Mouse (Mus musculus): Measurements from ENCODE around the gene Slfnl1. TPM values are rescaled to one million over a fixed set of nuclear protein-coding genes. Genes with fewer than 3 reads are reported as not detected.

Slfnl1 gene
- total and polyA plus RNA-seq, 2 experiments from 2014 or later, result 0.73 TPM; not detected in 1

DNA sequence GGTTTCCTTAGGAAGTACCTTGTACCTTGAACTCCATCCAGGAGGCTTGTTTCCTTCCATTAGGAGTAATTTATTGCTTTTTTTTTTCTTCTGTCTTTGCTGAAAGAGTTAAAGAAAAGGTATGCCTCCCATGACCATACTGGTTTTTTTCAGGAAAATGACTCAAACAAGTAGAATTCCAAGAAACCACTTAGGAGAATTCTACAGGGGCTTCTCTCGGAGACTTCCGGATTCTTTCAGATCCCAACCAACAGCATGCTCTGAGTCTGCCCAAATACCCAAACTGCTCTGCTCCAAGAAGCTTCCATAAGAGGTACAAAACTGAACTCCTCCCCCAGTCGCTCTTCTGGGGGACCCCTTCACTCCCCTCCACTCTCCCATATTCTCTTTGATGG is 39.0 kb downstream of the Slfnl1 start:
- Histone ChIP-seq H3K36me3 (ENCODE audit: insufficient read depth, low read length) (no peaks in the 10 kb centered on the region), H3K9ac (replicated peaks; ENCODE audit: low read length) (peak overlapping the region; percentile 92), H3K4me2 (ENCODE audit: low read depth, low read length) (peak overlapping the region; percentile 58), H3K27me3 (ENCODE audit: insufficient read depth, low read length) (no peaks in the 10 kb centered on the region), H3K4me3 (ENCODE audit: low read length) (peak overlapping the region; percentile 76), H3K4me1 (ENCODE audit: insufficient read depth, low read length) (peaks cover 16% of the 10 kb centered on the region), H3K27ac (peak overlapping the region; percentile 97), H3K9me3 (ENCODE audit: low read length) (no peaks in the 10 kb centered on the region)
- no peak for TF ChIP-seq CTCF (IDR thresholded peaks at IDR 0.05; ENCODE audit: low read depth)
- 74% methylated on average over 3 of the region's 3 CpGs for WGBS
- ATAC-seq (no peak), DNase-seq (ENCODE audit: low spot score) (no peak)

- peaks cover 16% of the 10 kb centered on the region for H3K4me1 ChIP-seq (ENCODE audit: insufficient read depth, low read length)
- no peak overlapping the region for H3K4me2 ChIP-seq (ENCODE audit: low read depth, low read length)
- no peaks in the 10 kb centered on the region for H3K36me3 ChIP-seq (ENCODE audit: insufficient read depth, low read length)
- no peak overlapping the region for H3K9ac ChIP-seq (replicated peaks; ENCODE audit: low read length)
- no peaks in the 10 kb centered on the region for H3K9me3 ChIP-seq (ENCODE audit: low read length)
- H3K4me3 ChIP-seq (ENCODE audit: low read length), result no peak overlapping the region
- H3K27ac ChIP-seq, result no peak overlapping the region
- DNase-seq (ENCODE audit: low spot score), result no peak
- H3K27me3 ChIP-seq (ENCODE audit: insufficient read depth, low read length), result no peaks in the 10 kb centered on the region
- ATAC-seq, result no peak
- TF ChIP-seq CTCF (IDR thresholded peaks at IDR 0.05; ENCODE audit: low read depth), result no peak
- WGBS, result 74% methylated on average over 3 of the region's 3 CpGs
Observed at GRCm38 (mm10) chr4:120571691-120572090, 39.7 kb downstream of the Slfnl1 start.

DNA sequence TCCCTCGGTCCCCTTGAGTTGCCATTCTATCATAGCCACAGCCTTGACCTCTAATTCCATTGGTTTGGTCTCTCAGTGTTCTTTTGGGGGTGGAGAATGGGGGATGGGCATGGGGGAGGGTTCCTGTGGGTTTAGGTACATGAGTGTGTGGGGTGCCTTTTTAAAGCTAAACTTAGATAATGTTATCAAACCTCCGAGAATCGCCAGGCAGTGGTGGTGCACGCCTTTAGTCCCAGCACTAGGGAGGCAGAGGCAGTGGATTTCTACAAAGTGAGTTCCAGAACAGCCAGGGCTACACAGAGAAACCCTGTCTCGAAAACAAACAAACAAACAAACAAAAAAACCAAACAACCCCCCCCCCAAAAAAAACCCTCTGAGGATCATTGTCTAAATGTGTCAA is 48.9 kb downstream of the Slfnl1 start:
- Histone ChIP-seq H3K27ac (no peak overlapping the region), H3K4me2 (ENCODE audit: low read depth, low read length) (no peak overlapping the region), H3K4me3 (ENCODE audit: low read length) (no peak overlapping the region), H3K9me3 (ENCODE audit: low read length) (no peaks in the 10 kb centered on the region), H3K9ac (replicated peaks; ENCODE audit: low read length) (no peak overlapping the region), H3K36me3 (ENCODE audit: insufficient read depth, low read length) (no peaks in the 10 kb centered on the region), H3K27me3 (ENCODE audit: insufficient read depth, low read length) (no peaks in the 10 kb centered on the region), H3K4me1 (ENCODE audit: insufficient read depth, low read length) (no peaks in the 10 kb centered on the region)
- no peak for DNase-seq (ENCODE audit: low spot score)
- WGBS, result 87% methylated on average over 5 of the region's 5 CpGs
- TF ChIP-seq CTCF (IDR thresholded peaks at IDR 0.05; ENCODE audit: low read depth), result no peak
- no peak for ATAC-seq

DNA sequence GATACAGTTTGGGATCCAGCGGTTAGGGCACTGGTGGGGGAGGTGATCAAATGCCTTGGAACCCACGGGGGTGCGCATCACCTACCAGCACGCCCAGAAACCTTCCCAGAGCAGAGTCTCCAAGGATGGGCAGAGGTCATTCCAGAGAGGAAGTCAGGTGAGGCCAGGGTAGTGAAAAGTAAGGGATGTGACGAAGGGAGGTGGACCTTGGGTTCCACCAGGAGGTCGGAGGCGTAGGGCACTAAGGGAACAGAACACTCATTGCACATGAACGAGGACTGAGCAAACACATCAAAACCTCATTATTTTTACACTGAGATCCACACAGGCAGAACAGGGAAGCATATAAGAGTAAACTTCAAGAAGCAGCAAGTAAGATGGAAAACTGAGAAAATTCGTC is 49.7 kb downstream of the Slfnl1 start:
- no peak overlapping the region for H3K9ac ChIP-seq (replicated peaks; ENCODE audit: low read length)
- 86% methylated on average over 9 of the region's 9 CpGs for WGBS
- H3K27ac ChIP-seq, result no peak overlapping the region
- no peaks in the 10 kb centered on the region for H3K36me3 ChIP-seq (ENCODE audit: insufficient read depth, low read length)
- no peaks in the 10 kb centered on the region for H3K27me3 ChIP-seq (ENCODE audit: insufficient read depth, low read length)
- DNase-seq (ENCODE audit: low spot score) (no peak), ATAC-seq (no peak)
- no peaks in the 10 kb centered on the region for H3K9me3 ChIP-seq (ENCODE audit: low read length)
- TF ChIP-seq CTCF (IDR thresholded peaks at IDR 0.05; ENCODE audit: low read depth), result no peak
- no peak overlapping the region for H3K4me3 ChIP-seq (ENCODE audit: low read length)
- H3K4me1 ChIP-seq (ENCODE audit: insufficient read depth, low read length), result no peaks in the 10 kb centered on the region
- H3K4me2 ChIP-seq (ENCODE audit: low read depth, low read length), result no peak overlapping the region

Other genes with a start within 250 kb of the Slfnl1 start
- 23.8 and 25.1 TPM in 2 replicates for gene Foxo6, start 244.9 kb upstream of the Slfnl1 start, total RNA-seq (2014; rRNA removed)
- gene Foxo6, start 244.9 kb upstream of the Slfnl1 start, polyA plus RNA-seq (2015; fragmentation: Nextera tagmentation; extraction: Ambion mirVana), result 1.2 and 1.3 TPM in 2 replicates
- 36.2 and 65.0 TPM in 2 replicates for gene Scmh1, start 127.0 kb upstream of the Slfnl1 start, total RNA-seq (2014; rRNA removed)
- gene Scmh1, start 127.0 kb upstream of the Slfnl1 start, polyA plus RNA-seq (2015; fragmentation: Nextera tagmentation; extraction: Ambion mirVana), result 51.4 and 52.5 TPM in 2 replicates
- gene Ctps, start 38.0 kb downstream of the Slfnl1 start, total RNA-seq (2014; rRNA removed), result 42.2 and 52.0 TPM in 2 replicates
- gene Ctps, start 38.0 kb downstream of the Slfnl1 start, polyA plus RNA-seq (2015; fragmentation: Nextera tagmentation; extraction: Ambion mirVana), result 61.4 and 65.0 TPM in 2 replicates
- not detected in 2 replicates for gene Gm8439, start 56.5 kb downstream of the Slfnl1 start, total RNA-seq (2014; rRNA removed)
- not detected in 2 replicates for gene Gm8439, start 56.5 kb downstream of the Slfnl1 start, polyA plus RNA-seq (2015; fragmentation: Nextera tagmentation; extraction: Ambion mirVana)
- gene Cited4, start 134.3 kb downstream of the Slfnl1 start, total RNA-seq (2014; rRNA removed), result 11.1 and 11.7 TPM in 2 replicates
- 5.3 and 5.4 TPM in 2 replicates for gene Cited4, start 134.3 kb downstream of the Slfnl1 start, polyA plus RNA-seq (2015; fragmentation: Nextera tagmentation; extraction: Ambion mirVana)
- gene Kcnq4, start 216.4 kb downstream of the Slfnl1 start, total RNA-seq (2014; rRNA removed), result 12.4 and 13.9 TPM in 2 replicates
- gene Kcnq4, start 216.4 kb downstream of the Slfnl1 start, polyA plus RNA-seq (2015; fragmentation: Nextera tagmentation; extraction: Ambion mirVana), result 4.9 and 5.0 TPM in 2 replicates

All from hindbrain, postnatal 0 days (tissue).